26 mouse cellular contexts compared by ENCODE assay signal in the genomic region with DNA sequence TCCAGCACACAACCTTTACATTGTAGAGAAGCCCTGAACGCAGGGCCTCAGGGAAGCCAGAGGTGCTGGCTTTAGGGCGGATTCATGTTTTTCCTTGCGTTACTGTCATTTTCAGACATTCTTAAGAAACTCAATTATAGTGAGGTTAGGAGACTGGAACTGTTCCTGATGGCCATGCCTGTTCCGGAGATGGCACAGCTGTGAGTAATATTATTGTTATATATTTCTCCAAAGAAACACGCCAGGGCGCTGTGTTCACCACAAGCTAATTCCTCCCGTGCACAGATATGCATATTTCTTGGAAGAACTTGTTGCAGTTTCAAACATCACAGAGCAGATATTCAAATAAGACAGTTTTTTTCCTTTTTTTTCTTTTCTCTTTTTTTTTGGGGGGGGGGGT.
"Had no signal": no experiment of that assay in that cellular context is flagged by ENCODE, and none has a peak within 500 bp of the region (broad histone marks: within the 10 kb centered on the region; RNA-seq: fewer than 3 reads in every experiment).

No protein-coding gene starts in this region.

- H3K9ac ChIP-seq: hindbrain, embryonic 12.5 days; hindbrain, embryonic 14.5 days; intestine, embryonic 15.5 days; kidney, embryonic 15.5 days; limb, embryonic 13.5 days; limb, embryonic 15.5 days; liver, embryonic 12.5 days had no signal

- H3K36me3 ChIP-seq: hindbrain, embryonic 10.5 days; hindbrain, embryonic 12.5 days; intestine, embryonic 15.5 days; kidney, embryonic 15.5 days; limb, embryonic 13.5 days; limb, embryonic 15.5 days; liver, embryonic 12.5 days had no signal

- H3K9me3 ChIP-seq: hindbrain, embryonic 10.5 days; hindbrain, embryonic 12.5 days; intestine, embryonic 15.5 days; kidney, embryonic 15.5 days; limb, embryonic 13.5 days; limb, embryonic 15.5 days; liver, embryonic 12.5 days had no signal

- H3K4me1 ChIP-seq: hindbrain, embryonic 10.5 days; hindbrain, embryonic 12.5 days; intestine, embryonic 15.5 days; kidney, embryonic 15.5 days; limb, embryonic 13.5 days; limb, embryonic 15.5 days had no signal

- ATAC-seq: hindbrain, embryonic 16.5 days; inflammation-experienced regulatory T-cells, adult 6 months; intestine, embryonic 15.5 days; intestine, postnatal 0 days; liver, embryonic 12.5 days had no signal

- H3K27ac ChIP-seq: gastrocnemius, adult 2 months; heart, adult 2 months; hindbrain, embryonic 10.5 days; hindbrain, embryonic 12.5 days; hindbrain, embryonic 14.5 days; intestine, embryonic 15.5 days; kidney, embryonic 15.5 days; kidney, postnatal 0 days; limb, embryonic 13.5 days; limb, embryonic 15.5 days; liver, embryonic 12.5 days had no signal

- H3K4me2 ChIP-seq: heart, embryonic 11.5 days; hindbrain, embryonic 12.5 days; hindbrain, embryonic 14.5 days; intestine, embryonic 15.5 days; kidney, embryonic 15.5 days; limb, embryonic 13.5 days; limb, embryonic 15.5 days; liver, embryonic 12.5 days had no signal

- H3K27me3 ChIP-seq: hindbrain, embryonic 12.5 days; intestine, embryonic 15.5 days; kidney, embryonic 15.5 days; limb, embryonic 13.5 days; limb, embryonic 15.5 days; liver, embryonic 12.5 days had no signal

- DNase-seq: gastrocnemius, adult 2 months; gastrocnemius, postnatal 10 days; gastrocnemius, postnatal 25 days; heart, adult 2 months; heart, postnatal 10 days; heart, postnatal 4 days; kidney, adult 18-20 months; kidney, adult 9 months; kidney, postnatal 14 days; kidney, postnatal 36 days; layer of hippocampus, adult 9-11 months; layer of hippocampus, postnatal 36 days; left cerebral cortex, postnatal 4 days had no signal

- H3K4me3 ChIP-seq: gastrocnemius, adult 2 months; heart, adult 2 months; hindbrain, embryonic 10.5 days; hindbrain, embryonic 12.5 days; intestine, embryonic 15.5 days; kidney, embryonic 15.5 days; limb, embryonic 13.5 days; limb, embryonic 15.5 days; liver, embryonic 12.5 days had no signal
